Mouse (Mus musculus): Measurements from ENCODE around the gene Epb41l2. TPM values are rescaled to one million over a fixed set of nuclear protein-coding genes. Genes with fewer than 3 reads are reported as not detected.

Gene Epb41l2
- polyA plus RNA-seq, 1 experiment, result 47.5 TPM

DNA sequence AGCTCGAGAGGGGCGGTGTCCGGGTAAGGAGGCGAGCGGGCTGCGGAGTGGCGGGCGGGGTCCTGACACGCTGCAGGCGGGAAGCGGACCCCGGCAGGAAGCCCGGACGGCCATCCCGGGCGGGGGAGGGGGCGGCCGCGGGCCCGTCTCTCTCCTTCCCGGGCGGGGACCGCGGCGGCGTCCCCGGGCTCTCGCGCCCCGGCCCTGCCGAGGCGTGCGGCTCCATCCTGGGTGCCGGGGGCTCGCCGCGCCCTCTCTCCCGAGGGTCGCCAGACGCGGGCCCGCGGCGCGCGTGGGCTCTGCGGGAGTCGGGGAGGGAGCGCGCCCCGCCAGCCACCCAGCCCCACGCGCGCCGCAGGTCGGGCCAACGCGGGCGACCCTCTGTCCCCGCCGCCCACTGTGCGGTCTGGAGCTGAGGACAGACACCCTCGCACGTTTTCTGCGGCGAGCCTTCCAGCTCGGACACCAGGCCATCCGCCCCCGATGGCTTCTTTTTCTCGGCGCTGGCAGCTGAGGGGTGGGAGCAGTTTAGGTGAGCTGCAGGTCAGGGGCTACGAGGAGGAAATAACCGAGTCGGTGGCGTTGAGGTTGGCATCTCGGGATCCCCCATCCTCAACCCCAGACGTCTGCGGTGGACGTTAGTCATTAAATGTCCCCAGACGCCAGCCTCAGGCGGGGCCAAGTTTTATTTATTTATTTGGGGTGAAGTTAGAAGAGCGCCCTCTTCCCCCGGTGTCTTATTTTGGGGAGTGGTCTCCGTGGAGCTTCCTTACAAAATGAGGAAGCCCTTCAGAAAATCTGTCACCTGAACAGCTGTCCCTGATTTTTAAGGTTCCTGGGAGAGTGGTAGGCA, 587 bp downstream of the Epb41l2 start:
- peak overlapping the region; percentile 82 for H3K4me3 ChIP-seq (ENCODE audit: control insufficient read depth, insufficient read depth, low read length)
- DNase-seq, result no peak
- H3K27me3 ChIP-seq (ENCODE audit: control insufficient read depth, insufficient read depth, low read length), result no peaks in the 10 kb centered on the region
- no peak overlapping the region for H3K27ac ChIP-seq (ENCODE audit: control insufficient read depth, insufficient read depth, low read length)
- WGBS, result under 1% methylated on average over 55 of the region's 84 CpGs
- TF ChIP-seq CTCF (IDR thresholded peaks at IDR 0.05; ENCODE audit: borderline replicate concordance, control insufficient read depth, extremely low read depth, insufficient read depth, low read length, poor library complexity) (no peak), POLR2A (IDR thresholded peaks at IDR 0.05; ENCODE audit: control insufficient read depth, extremely low read depth, insufficient read depth, low read length, poor library complexity) (no peak; the same call in 1 of the 2 replicates)
- no peaks in the 10 kb centered on the region; the same call in 1 of the 2 replicates for H3K4me1 ChIP-seq (replicated peaks; ENCODE audit: control insufficient read depth, insufficient read depth, low read length)
- no peaks in the 10 kb centered on the region for H3K36me3 ChIP-seq (ENCODE audit: control insufficient read depth, insufficient read depth, low read length)

GRCm38 (mm10) chr10:25362235-25362634, 2.6 kb downstream of the Epb41l2 start:
- WGBS, result 63% methylated on average over 6 of the region's 6 CpGs
- H3K4me3 ChIP-seq (ENCODE audit: control insufficient read depth, insufficient read depth, low read length), result no peak overlapping the region

GRCm38 (mm10) chr10:25365158-25365557, 5.6 kb downstream of the Epb41l2 start:
- Histone ChIP-seq H3K27me3 (ENCODE audit: control insufficient read depth, insufficient read depth, low read length) (no peaks in the 10 kb centered on the region), H3K4me3 (ENCODE audit: control insufficient read depth, insufficient read depth, low read length) (no peak overlapping the region), H3K27ac (ENCODE audit: control insufficient read depth, insufficient read depth, low read length) (no peak overlapping the region), H3K36me3 (ENCODE audit: control insufficient read depth, insufficient read depth, low read length) (no peaks in the 10 kb centered on the region), H3K4me1 (replicated peaks; ENCODE audit: control insufficient read depth, insufficient read depth, low read length) (peaks cover 5% of the 10 kb centered on the region)
- 95% methylated on average over 7 of the region's 7 CpGs for WGBS
- no peak for DNase-seq
- TF ChIP-seq POLR2A (IDR thresholded peaks at IDR 0.05; ENCODE audit: control insufficient read depth, extremely low read depth, insufficient read depth, low read length, poor library complexity), result no peak
- no peak for TF ChIP-seq CTCF (IDR thresholded peaks at IDR 0.05; ENCODE audit: borderline replicate concordance, control insufficient read depth, extremely low read depth, insufficient read depth, low read length, poor library complexity)

More at GRCm38 (mm10) chr10:25362235-25362634, 2.6 kb downstream of the Epb41l2 start:
- no peak for TF ChIP-seq POLR2A (IDR thresholded peaks at IDR 0.05; ENCODE audit: control insufficient read depth, extremely low read depth, insufficient read depth, low read length, poor library complexity)
- no peak for TF ChIP-seq CTCF (IDR thresholded peaks at IDR 0.05; ENCODE audit: borderline replicate concordance, control insufficient read depth, extremely low read depth, insufficient read depth, low read length, poor library complexity)
- H3K27me3 ChIP-seq (ENCODE audit: control insufficient read depth, insufficient read depth, low read length), result no peaks in the 10 kb centered on the region
- no peaks in the 10 kb centered on the region; the same call in 1 of the 2 replicates for H3K4me1 ChIP-seq (replicated peaks; ENCODE audit: control insufficient read depth, insufficient read depth, low read length)
- DNase-seq, result no peak
- no peaks in the 10 kb centered on the region for H3K36me3 ChIP-seq (ENCODE audit: control insufficient read depth, insufficient read depth, low read length)
- H3K27ac ChIP-seq (ENCODE audit: control insufficient read depth, insufficient read depth, low read length), result no peak overlapping the region

GRCm38 (mm10) chr10:25365708-25366107, 6.1 kb downstream of the Epb41l2 start:
- H3K36me3 ChIP-seq (ENCODE audit: control insufficient read depth, insufficient read depth, low read length), result no peaks in the 10 kb centered on the region
- no peak for DNase-seq
- 95% methylated on average over 7 of the region's 7 CpGs for WGBS
- no peak overlapping the region for H3K27ac ChIP-seq (ENCODE audit: control insufficient read depth, insufficient read depth, low read length)
- TF ChIP-seq CTCF (IDR thresholded peaks at IDR 0.05; ENCODE audit: borderline replicate concordance, control insufficient read depth, extremely low read depth, insufficient read depth, low read length, poor library complexity) (no peak), POLR2A (IDR thresholded peaks at IDR 0.05; ENCODE audit: control insufficient read depth, extremely low read depth, insufficient read depth, low read length, poor library complexity) (no peak)
- H3K4me3 ChIP-seq (ENCODE audit: control insufficient read depth, insufficient read depth, low read length), result no peak overlapping the region
- H3K27me3 ChIP-seq (ENCODE audit: control insufficient read depth, insufficient read depth, low read length), result no peaks in the 10 kb centered on the region
- peaks cover 7% of the 10 kb centered on the region for H3K4me1 ChIP-seq (replicated peaks; ENCODE audit: control insufficient read depth, insufficient read depth, low read length)

DNA sequence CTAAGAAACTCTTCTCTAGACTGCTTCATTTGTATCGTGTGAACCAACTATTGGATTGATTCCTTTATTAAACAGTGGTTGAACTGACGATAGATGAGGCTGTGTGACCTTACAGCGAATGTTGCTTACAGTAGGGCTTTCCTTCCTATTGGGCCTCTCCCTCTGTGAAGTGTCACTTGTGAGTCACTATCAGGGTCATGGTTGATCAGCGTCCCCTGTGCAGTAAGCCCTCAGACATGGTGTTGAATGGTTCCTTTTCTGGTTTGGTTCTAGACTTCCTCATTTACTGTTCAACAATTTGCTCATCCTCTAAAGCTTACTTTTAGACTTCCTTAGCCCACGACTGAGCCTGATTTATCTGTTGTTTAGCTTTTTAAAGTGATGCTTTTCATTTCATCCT, 7.1 kb downstream of the Epb41l2 start:
- no peak for DNase-seq
- TF ChIP-seq CTCF (IDR thresholded peaks at IDR 0.05; ENCODE audit: borderline replicate concordance, control insufficient read depth, extremely low read depth, insufficient read depth, low read length, poor library complexity), result no peak
- TF ChIP-seq POLR2A (IDR thresholded peaks at IDR 0.05; ENCODE audit: control insufficient read depth, extremely low read depth, insufficient read depth, low read length, poor library complexity), result no peak
- Histone ChIP-seq H3K4me1 (replicated peaks; ENCODE audit: control insufficient read depth, insufficient read depth, low read length) (peaks cover 8% of the 10 kb centered on the region), H3K27ac (ENCODE audit: control insufficient read depth, insufficient read depth, low read length) (no peak overlapping the region), H3K27me3 (ENCODE audit: control insufficient read depth, insufficient read depth, low read length) (no peaks in the 10 kb centered on the region), H3K36me3 (ENCODE audit: control insufficient read depth, insufficient read depth, low read length) (no peaks in the 10 kb centered on the region), H3K4me3 (ENCODE audit: control insufficient read depth, insufficient read depth, low read length) (no peak overlapping the region)
- 54% methylated on average over 5 of the region's 5 CpGs for WGBS

GRCm38 (mm10) chr10:25368928-25369327, 9.3 kb downstream of the Epb41l2 start:
- no peak for TF ChIP-seq POLR2A (IDR thresholded peaks at IDR 0.05; ENCODE audit: control insufficient read depth, extremely low read depth, insufficient read depth, low read length, poor library complexity)
- TF ChIP-seq CTCF (IDR thresholded peaks at IDR 0.05; ENCODE audit: borderline replicate concordance, control insufficient read depth, extremely low read depth, insufficient read depth, low read length, poor library complexity), result no peak
- whole genome bisulfite sequencing, result 93% methylated on average over 3 of the region's 3 CpGs
- peaks cover 8% of the 10 kb centered on the region for H3K4me1 ChIP-seq (replicated peaks; ENCODE audit: control insufficient read depth, insufficient read depth, low read length)

More at GRCm38 (mm10) chr10:25368928-25369327, 9.3 kb downstream of the Epb41l2 start:
- Histone ChIP-seq H3K4me3 (ENCODE audit: control insufficient read depth, insufficient read depth, low read length) (no peak overlapping the region), H3K27me3 (ENCODE audit: control insufficient read depth, insufficient read depth, low read length) (no peaks in the 10 kb centered on the region), H3K27ac (ENCODE audit: control insufficient read depth, insufficient read depth, low read length) (no peak overlapping the region), H3K36me3 (ENCODE audit: control insufficient read depth, insufficient read depth, low read length) (no peaks in the 10 kb centered on the region)
- no peak for DNase-seq
